Mouse (Mus musculus) forelimb bud, embryonic 11.5 days (tissue): ENCODE data around the gene Zfp383.
"Not testable (repeated sequence)": the region's sequence is repeated elsewhere in the genome, so short reads cannot be mapped to it uniquely, and the experiment has no call there.

Source experiments
- DNase-seq: peaks from one replicate; pipeline ENCODE4 v3.0.0-alpha.2; 2012; ENCODE audit warnings: low read depth, low spot score

Gene Zfp383

DNA sequence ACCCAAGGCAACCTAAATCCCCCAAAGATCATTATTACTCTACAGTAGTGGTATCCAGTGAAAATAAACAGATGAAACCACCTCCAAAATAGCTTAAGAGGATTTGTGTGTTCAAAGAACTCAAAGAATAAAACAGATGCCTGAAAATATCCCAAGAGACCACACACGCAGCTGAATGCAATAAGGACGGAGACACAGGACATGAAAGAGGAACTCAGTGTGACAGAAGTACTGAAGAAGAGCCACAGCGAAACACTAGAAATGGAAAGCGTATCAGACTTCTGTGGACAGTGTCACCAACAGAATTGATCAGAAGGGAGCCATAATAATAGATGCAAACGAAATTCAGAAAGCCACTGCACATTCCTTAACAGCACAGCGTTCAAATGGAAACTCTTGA, 30.8 kb downstream of the Zfp383 start:
- DNase-seq, result no peak

DNA sequence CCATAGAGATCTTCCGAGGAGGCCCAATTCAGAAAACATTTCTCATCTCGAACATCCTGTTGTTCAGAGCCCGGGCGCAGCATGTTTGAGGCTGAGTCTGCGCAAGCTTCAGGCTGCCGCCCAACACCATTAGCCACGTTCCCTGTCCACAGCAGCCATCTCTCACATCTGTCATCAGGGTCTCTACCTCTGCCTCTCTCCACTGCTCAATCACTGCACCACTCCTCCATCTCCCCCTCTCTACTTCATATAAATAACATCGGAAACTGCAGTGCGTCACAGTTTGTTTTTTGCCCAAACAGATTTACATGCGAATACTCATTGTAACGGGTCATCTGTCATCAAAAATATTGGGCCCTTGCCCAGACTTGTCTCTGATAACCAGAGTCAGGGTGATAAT, 33.0 kb downstream of the Zfp383 start:
- DNase-seq, result no peak

DNA sequence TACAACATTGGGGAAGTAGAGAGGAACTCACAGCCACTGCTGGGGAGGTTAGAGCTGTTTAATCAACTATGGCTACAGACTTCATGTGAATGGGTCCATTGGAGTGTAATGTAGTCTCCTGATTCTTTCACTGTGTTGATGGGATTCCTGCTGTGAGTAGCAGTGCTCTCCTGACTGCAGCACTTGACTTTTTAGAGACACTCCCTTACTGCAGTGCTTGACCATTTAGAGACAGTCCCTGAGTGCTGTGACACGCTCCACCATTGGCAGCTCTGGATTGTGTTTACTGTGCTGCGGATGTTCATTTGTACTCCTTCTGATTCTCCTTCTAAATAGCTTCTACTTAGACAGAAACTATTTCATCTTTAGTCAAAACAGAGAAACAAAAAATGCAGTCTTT, 34.7 kb downstream of the Zfp383 start:
- DNase-seq, result no peak

DNA sequence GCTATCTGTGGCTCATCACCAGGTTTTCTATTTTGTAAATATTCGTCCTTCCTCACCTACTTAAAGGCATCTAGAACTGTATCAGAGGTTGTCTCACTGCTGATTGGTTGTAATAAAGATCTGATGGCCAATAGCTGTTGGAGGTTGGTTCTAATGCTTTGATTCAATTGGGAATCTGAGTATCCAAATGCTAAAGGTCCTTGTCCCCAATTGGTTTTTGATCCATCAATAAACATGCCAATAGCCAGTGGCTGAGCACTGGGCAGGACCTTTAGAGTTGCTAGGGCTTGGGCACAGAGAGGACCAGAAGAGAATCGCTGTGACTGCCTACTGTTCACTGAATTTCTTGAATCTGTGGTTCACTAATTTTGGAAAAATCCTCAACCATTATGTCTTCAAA, 35.7 kb downstream of the Zfp383 start:
- DNase-seq, result no peak

DNA sequence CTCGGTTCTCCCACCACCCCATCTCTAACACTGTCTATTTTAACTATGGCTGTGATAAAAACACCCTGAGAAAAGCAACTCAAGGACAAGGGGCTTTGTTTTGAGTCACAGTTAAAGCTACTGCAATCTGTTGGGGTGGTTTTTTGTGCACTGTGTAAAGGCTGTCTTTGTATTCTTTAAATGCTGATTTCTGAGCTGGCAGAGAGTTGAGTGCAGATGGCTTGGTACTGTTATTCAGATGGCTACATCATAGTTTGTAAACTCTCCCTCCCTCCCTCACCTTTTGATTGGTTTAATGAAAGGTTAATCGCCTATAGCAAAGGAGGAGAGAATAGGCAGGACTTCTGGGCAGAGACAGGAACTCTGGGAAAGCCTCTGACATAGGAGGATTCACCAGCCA, 36.2 kb downstream of the Zfp383 start:
- no peak for DNase-seq

DNA sequence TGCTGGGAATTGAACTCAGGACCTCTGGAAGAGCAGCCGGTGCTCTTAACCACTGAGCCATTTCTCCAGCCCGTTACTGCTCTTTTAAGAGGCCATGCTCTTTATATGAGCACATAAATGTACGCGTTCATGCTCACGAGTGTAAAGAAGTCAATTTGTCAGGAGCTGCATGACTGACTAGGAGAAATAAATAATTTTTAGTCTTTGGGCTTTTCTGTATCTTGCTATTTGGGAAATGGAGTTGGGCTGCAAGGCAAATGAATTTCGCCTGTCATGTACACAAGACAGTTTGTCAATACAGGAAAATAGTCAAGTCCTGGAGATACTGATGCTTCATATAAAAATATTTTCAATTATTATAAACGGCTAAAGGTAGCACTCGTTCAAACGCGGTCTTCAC, 45.1 kb downstream of the Zfp383 start:
- DNase-seq, result no peak

DNA sequence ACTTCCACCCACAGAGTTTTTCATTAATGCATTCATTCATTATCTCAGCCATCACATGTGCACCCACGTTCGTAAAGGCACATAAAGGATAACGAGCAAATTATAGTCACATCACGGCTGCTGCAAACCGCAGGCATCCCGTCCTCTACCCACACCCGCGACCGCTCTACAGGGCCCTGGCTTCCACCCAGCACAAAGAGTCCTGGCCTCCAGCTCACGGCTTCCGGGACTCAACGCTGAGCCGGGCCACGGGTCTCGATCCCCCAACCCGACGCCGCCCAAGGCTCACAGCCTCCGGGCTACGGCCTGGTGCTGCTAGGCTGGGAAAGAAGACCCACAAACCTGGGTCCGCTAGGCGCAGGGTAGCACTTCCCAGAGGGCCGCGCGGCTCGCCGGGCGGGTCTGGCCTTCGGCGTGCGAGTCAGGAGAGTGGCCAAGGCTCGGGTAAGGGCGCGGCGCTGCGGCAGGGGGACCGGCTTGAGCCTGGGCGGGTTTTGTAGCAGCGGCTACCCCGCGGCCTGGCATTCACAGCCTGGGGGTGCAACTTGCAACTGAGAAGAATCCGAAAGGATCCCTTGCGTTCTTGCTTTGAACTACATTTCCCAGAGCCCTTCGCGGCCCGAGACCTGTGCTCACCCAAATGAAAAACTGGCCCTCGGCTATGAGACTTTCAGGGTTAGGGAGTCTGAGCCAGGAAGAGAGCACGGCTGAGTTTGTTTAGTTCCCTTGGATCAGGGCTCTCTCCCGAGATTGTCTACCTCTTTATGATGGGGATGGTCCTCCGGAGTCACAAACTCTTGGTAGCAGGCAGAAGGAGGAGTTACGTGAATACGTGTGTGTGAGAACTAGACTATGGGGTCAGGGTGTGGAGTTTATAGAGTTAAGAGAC, 45.7 kb downstream of the Zfp383 start, which contains the start of gene Zfp74:
TSS of gene Zfp74 (minus strand) at position 577 of the 889 bp plus-strand sequence.
- DNase-seq, result peak; percentile 86

DNA sequence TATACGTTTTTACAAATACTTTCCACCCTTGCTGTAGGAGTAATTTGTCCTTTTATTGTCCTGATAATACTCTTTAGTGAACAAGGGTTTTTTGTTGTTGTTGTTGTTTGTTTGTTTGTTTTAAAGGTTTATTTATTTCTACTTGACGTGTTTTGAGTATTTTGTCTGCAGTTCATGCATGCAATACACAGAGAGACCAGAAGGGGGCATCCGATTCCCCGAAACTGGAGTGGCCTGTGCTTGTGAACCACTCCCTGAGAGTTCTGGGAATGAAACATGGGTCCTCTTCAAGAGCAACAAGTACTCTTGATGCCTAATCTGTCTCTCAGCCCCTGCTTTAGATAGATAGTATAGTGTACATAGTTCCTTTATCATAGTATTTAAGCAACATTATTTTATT, 46.7 kb downstream of the Zfp383 start:
- peak; percentile 41 for DNase-seq

DNA sequence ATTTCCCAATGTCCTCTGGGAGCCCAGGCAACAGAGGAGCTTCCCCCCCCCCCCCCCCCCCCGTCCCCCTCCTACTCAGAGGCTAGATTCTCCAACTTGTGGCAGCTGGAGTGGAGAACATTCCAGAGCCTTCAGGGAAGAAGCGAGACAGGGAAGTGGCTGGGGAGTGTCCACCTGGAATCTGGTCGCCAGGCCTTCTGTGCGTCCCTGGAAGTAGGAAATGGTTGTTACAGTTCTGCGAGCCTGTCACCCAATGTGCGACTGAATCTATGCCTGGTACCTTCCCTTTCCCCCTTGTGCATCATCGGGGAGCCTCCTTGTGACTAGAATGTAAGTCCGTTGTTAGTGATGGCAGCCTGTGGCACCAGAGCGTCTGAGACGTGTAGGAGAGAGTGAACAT, 48.2 kb downstream of the Zfp383 start:
- no peak for DNase-seq

DNA sequence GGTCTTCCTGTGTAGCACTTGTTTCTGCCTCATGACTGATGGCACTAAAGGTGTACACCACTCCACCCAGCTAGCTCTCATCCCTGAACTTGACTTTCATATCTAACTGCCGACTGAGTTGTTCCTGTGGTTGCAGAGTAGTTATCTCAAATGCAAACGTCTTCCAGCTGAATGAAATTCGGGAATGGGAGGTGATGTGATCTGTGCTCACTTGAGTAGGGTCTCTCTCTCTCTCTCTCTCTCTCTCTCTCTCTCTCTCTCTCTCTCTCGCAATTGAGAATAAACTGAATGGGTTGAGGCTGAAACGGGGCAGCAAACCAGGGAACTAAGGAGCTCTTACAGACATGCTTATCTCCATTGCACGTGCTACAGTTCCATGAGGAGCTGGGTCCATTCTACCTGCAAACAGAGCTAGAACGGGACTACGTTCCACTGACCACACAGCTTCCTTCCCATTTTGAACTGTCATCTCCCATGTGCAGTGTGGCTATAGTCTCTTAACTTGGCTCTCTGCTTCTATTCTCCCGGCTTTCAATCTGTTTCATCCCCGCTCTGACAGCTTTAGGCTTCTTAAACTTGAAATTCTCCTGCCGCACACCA, 50.2 kb downstream of the Zfp383 start:
- no peak for DNase-seq

DNA sequence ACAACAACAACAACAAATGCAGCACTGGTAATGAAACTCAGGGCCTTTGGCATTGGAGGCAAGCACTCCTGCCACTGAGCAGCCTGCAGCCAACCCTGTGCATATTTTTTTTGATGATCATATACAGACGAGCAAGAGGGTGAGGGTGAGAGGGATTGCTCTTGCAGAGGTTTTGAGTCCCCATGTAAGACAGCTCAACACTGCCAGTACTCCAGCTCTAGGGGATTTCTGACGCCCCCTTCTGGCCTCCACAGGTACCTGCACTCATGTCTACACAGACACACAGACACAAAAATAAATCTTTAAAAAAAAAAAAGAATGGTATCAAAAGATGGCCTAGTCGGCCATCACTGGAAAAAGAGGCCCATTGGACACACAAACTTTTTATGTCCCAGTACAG, 51.0 kb downstream of the Zfp383 start:
- no peak for DNase-seq

DNA sequence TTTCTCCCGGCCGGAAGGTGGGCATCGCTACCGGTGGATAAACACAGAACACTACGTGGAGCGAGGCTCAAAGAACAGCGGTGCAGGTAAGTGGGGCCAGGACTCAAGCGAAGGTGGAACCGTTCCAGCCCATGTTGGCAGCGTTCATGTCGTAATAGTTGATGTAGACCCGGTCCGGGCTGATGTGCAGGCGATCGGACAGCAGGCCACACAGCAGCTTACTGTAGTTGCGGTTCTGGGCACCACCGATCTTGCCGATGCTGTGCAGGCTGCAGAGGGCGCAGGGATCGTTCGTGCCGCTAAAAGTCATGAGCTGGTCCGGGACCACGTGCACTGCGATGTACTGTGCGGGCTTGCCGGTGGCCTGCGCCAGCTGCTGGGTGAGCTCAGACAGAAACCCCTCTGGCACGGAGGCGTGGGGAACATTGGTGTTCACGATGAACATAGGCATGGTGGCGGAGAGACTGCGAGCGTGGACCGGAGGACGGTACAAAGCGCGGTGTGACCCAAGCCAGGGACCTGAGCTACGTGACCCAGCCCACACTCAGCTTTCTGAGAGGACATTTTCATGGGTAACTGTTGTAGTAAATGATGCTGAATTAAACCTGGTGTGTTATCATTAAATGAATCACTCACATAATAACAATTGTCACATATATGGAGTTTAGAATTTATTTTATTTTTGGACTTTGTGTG, 57.2 kb downstream of the Zfp383 start:
- not testable (repeated sequence) for DNase-seq
